Mouse (Mus musculus) embryo, embryonic 11 days (tissue): Measurements from ENCODE around the gene Capn9.

Experiments used
- DNase-seq: peaks from one replicate; pipeline ENCODE4 v3.0.0-alpha.2; 2015

Gene Capn9

GRCm38 (mm10) chr8:124575811-124576210 is at the start of gene Capn9:
Capn9 (plus strand) TSS chr8:124576111.
- DNase-seq: no peak

- no peak for DNase-seq
These were observed 49.6 kb upstream of the Capn9 start for GRCm38 (mm10) chr8:124526261-124526660.

GRCm38 (mm10) chr8:124530076-124530475 is 45.8 kb upstream of the Capn9 start:
- DNase-seq: no peak

- no peak for DNase-seq
These were observed 45.4 kb upstream of the Capn9 start for GRCm38 (mm10) chr8:124530556-124530955.

- DNase-seq: no peak
These were observed 44.9 kb upstream of the Capn9 start for GRCm38 (mm10) chr8:124530996-124531395.

- no peak for DNase-seq
These were observed 43.3 kb upstream of the Capn9 start for GRCm38 (mm10) chr8:124532626-124533025.

- no peak for DNase-seq
These were observed 40.5 kb upstream of the Capn9 start for GRCm38 (mm10) chr8:124535451-124535850.

- no peak for DNase-seq
These were observed 35.0 kb upstream of the Capn9 start for GRCm38 (mm10) chr8:124540906-124541305.

- DNase-seq: no peak
These were observed 33.9 kb upstream of the Capn9 start for GRCm38 (mm10) chr8:124542001-124542400.

GRCm38 (mm10) chr8:124543272-124543671 is 32.6 kb upstream of the Capn9 start:
- no peak for DNase-seq

- DNase-seq: no peak
These were observed 29.5 kb upstream of the Capn9 start for GRCm38 (mm10) chr8:124546371-124546770.

- no peak for DNase-seq
These were observed 29.1 kb upstream of the Capn9 start for GRCm38 (mm10) chr8:124546815-124547214.

- DNase-seq: no peak
These were observed 28.6 kb upstream of the Capn9 start for GRCm38 (mm10) chr8:124547269-124547668.

- no peak for DNase-seq
These were observed 27.7 kb upstream of the Capn9 start for GRCm38 (mm10) chr8:124548187-124548586.

GRCm38 (mm10) chr8:124551011-124551661 is 24.8 kb upstream of the Capn9 start:
- DNase-seq: no peak

GRCm38 (mm10) chr8:124555113-124555750 is 20.7 kb upstream of the Capn9 start:
- DNase-seq: no peak

- no peak for DNase-seq
These were observed 19.7 kb upstream of the Capn9 start for GRCm38 (mm10) chr8:124556164-124556563.

- peak; percentile 34 for DNase-seq
These were observed 19.3 kb upstream of the Capn9 start for GRCm38 (mm10) chr8:124556658-124557057.

GRCm38 (mm10) chr8:124557476-124557875 is 18.4 kb upstream of the Capn9 start:
- no peak for DNase-seq

- no peak for DNase-seq
These were observed 8.8 kb upstream of the Capn9 start for GRCm38 (mm10) chr8:124567126-124567525.

- no peak for DNase-seq
These were observed 8.3 kb upstream of the Capn9 start for GRCm38 (mm10) chr8:124567584-124567983.

- DNase-seq: peak; percentile 10
These were observed 6.8 kb upstream of the Capn9 start for GRCm38 (mm10) chr8:124569100-124569499.

GRCm38 (mm10) chr8:124569593-124569992 is 6.3 kb upstream of the Capn9 start, which contains the start of gene Agt:
Agt (minus strand) TSS chr8:124569706.
- no peak for DNase-seq

GRCm38 (mm10) chr8:124571732-124572429 is 4.0 kb upstream of the Capn9 start:
- no peak for DNase-seq
